Mouse (Mus musculus): ENCODE data around the gene Mad1l1.

- TF ChIP-seq CTCF (IDR thresholded peaks at IDR 0.05; ENCODE audit: control insufficient read depth, insufficient read depth, insufficient read length) (no peak), MYOG (IDR thresholded peaks at IDR 0.05; ENCODE audit: control insufficient read depth, extremely low read depth, insufficient read length) (no peak), FOSL1 (IDR thresholded peaks at IDR 0.05; ENCODE audit: insufficient read depth, low read length, poor library complexity, severe bottlenecking) (no peak), MYOD1 (IDR thresholded peaks at IDR 0.05; ENCODE audit: control insufficient read depth, insufficient read length, low read depth) (no peak)
These were observed 167.2 kb downstream of the Mad1l1 start for GRCm38 (mm10) chr5:140154166-140154565.

Data from C2C12 (cell line).